Mouse (Mus musculus): ENCODE results near the gene Tnr. TPM values are rescaled to one million over a fixed set of nuclear protein-coding genes. Genes with fewer than 3 reads are reported as not detected.

The Tnr gene
- polyA plus RNA-seq, 1 experiment from 2014 or later = 0.69 TPM

DNA sequence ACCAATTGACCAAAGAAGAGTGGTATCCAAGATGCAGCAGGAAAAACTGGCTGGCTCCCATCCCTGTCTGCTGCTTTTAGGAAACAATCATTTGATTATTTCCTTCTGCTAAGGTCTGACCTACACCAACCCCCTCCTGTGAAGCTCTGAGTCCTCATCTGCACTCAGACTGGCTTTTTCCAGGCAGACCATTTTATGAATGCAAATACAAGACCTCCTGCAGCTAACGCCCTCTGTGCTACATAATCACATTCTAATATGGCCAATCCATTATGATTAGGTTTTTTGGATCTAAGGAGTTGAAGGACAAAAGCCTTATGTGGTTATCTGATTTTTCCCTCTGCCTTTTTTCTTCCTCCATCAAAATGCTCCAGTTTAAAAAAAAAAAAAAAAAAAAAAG, 342.1 kb downstream of the Tnr start:
- Histone ChIP-seq H3K27ac (no peak overlapping the region), H3K4me3 (replicated peaks) (no peak overlapping the region), H3K4me1 (no peaks in the 10 kb centered on the region), H3K36me3 (no peaks in the 10 kb centered on the region), H3K27me3 (replicated peaks) (no peaks in the 10 kb centered on the region), H3K4me2 (no peak overlapping the region), H3K9ac (no peak overlapping the region), H3K9me3 (no peaks in the 10 kb centered on the region)
- ATAC-seq (ENCODE audit: insufficient read depth, low FRiP score, low read depth) = no peak
- WGBS = 65% methylated on average over 1 of the region's 1 CpGs

DNA sequence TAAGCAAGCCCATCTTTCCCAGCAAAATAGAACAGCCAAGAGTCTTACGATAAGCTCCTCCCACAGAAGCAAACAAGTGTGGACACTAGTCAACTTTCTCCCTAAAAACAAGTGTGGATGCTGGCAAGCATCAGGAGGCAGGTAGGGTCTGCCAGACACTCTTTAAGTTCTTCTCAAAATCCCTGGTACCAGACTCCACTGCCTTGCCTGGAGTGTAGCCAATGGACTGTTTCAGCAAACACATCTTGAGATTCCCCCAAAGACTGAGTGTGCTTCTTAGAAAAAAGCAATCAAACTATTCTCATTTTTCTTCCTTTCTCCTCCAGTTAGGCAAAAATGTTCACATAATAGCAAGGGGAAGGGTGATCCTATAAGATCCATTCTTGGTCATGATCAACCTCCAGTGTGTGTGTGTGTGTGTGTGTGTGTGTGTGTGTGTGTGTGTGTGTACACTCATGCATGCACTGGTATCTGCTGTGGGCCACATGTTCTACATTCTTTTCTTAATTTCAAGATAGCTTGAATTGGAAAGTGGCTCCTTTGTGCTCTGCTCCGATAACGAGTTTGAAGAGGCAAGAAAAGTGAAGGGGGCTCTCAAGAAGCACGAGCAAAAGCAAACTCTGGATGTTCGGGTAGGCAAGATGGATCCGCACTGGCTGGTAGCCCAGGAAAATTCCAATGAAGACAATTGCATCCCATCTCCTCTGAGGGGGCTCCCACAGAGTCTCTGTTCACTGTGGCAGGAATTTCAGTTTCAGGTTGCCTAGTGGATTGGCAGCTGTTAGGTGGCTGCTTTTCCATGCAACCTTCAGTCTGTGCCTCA, 346.3 kb downstream of the Tnr start:
- H3K27me3 ChIP-seq (replicated peaks) = no peaks in the 10 kb centered on the region
- no peak overlapping the region for H3K4me3 ChIP-seq (replicated peaks)
- no peaks in the 10 kb centered on the region for H3K9me3 ChIP-seq
- 75% methylated on average over 6 of the region's 6 CpGs for WGBS
- no peak overlapping the region for H3K9ac ChIP-seq
- no peaks in the 10 kb centered on the region for H3K4me1 ChIP-seq
- H3K36me3 ChIP-seq = no peaks in the 10 kb centered on the region
- H3K4me2 ChIP-seq = no peak overlapping the region
- H3K27ac ChIP-seq = no peak overlapping the region
- ATAC-seq (ENCODE audit: insufficient read depth, low FRiP score, low read depth) = no peak

DNA sequence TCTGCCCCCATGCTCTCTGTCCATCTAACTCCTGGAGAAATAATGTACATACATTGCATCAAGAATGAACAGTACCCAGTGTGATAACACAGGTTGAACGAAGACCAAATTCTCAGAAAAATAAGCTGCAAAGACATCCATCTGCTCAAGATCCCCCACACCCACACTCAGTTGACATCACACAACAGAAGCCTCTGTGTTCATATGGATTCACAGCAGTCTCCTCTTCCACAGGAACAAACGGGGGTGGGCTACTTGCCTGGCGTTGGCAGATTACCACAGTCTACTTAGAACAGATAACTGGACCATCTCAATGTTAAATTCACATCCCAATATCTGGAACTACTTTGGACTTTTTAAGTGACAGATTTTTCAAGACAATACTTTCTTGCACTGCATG, 349.3 kb downstream of the Tnr start:
- Histone ChIP-seq H3K4me3 (replicated peaks) (no peak overlapping the region), H3K27ac (no peak overlapping the region), H3K36me3 (no peaks in the 10 kb centered on the region), H3K27me3 (replicated peaks) (no peaks in the 10 kb centered on the region), H3K9ac (no peak overlapping the region), H3K9me3 (no peaks in the 10 kb centered on the region), H3K4me2 (no peak overlapping the region), H3K4me1 (no peaks in the 10 kb centered on the region)
- no peak for ATAC-seq (ENCODE audit: insufficient read depth, low FRiP score, low read depth)
- WGBS = 82% methylated on average over 3 of the region's 3 CpGs

DNA sequence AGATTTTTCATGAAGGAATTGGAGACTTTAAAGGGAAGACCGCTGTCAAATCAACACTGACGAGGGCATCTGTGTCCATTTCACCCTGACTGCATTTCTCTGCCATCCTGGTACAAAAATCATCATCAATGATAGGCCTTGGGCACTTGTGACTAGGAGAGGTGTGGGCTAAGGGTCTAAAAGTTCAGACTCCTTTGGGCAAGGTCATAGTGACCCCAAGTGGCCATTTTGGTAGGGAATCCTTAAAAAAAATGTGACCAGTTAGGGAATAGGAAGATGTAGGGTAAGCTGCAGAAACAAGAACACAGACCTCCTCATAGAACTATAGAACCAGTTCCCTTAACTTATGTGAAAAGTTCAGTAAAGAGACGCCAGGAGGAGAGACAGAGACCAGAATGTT, 355.1 kb downstream of the Tnr start:
- Histone ChIP-seq H3K4me2 (no peak overlapping the region), H3K36me3 (no peaks in the 10 kb centered on the region), H3K9ac (no peak overlapping the region), H3K27me3 (replicated peaks) (no peaks in the 10 kb centered on the region), H3K4me3 (replicated peaks) (no peak overlapping the region), H3K9me3 (no peaks in the 10 kb centered on the region), H3K4me1 (no peaks in the 10 kb centered on the region), H3K27ac (no peak overlapping the region)
- 50% methylated on average over 3 of the region's 3 CpGs for WGBS
- no peak for ATAC-seq (ENCODE audit: insufficient read depth, low FRiP score, low read depth)

DNA sequence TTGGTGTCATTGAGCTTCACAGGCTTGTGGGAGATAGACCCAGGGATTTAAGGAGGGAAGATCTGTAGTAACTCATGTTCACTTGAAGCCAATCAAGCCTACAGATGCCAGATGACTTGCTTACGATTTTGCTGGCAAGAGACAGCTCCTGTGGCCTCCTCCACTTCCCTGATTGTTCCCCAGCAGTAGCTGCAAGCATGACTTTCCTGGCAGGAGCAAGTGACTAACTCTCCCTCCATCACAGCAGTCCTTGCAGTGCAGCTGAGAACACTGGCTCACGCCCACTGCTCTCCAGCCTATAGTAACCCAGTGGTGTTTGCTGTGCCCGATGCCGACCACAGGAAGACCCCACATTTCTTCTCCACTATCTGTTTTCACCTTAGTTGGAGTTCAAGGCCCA, 356.3 kb downstream of the Tnr start:
- no peaks in the 10 kb centered on the region for H3K9me3 ChIP-seq
- no peak overlapping the region for H3K4me2 ChIP-seq
- no peak overlapping the region for H3K9ac ChIP-seq
- 88% methylated on average over 4 of the region's 4 CpGs for WGBS
- no peaks in the 10 kb centered on the region for H3K27me3 ChIP-seq (replicated peaks)
- no peaks in the 10 kb centered on the region for H3K36me3 ChIP-seq
- H3K27ac ChIP-seq = no peak overlapping the region
- ATAC-seq (ENCODE audit: insufficient read depth, low FRiP score, low read depth) = no peak
- H3K4me3 ChIP-seq (replicated peaks) = no peak overlapping the region
- no peaks in the 10 kb centered on the region for H3K4me1 ChIP-seq

DNA sequence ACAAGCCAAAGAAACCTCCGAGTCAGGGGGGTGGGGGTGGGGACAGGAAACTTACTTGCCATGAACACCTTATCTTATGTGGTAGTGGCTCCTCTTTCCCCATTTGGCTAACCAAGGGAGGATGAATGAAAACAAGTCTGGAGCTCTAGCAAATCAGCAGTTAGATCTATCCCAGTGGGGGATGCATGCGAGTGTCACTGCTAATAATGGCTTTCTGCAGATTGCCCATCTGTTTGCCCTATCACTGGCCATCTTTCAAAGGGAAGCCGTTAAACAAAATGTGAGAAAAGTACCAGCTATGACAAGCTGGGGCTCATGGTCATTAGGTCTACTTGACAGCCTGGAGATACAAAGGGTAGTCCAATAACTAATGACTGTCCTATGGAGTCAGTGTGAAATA, 361.9 kb downstream of the Tnr start:
- no peak overlapping the region for H3K9ac ChIP-seq
- no peaks in the 10 kb centered on the region for H3K4me1 ChIP-seq
- H3K27me3 ChIP-seq (replicated peaks) = no peaks in the 10 kb centered on the region
- H3K4me2 ChIP-seq = no peak overlapping the region
- H3K9me3 ChIP-seq = no peaks in the 10 kb centered on the region
- H3K27ac ChIP-seq = no peak overlapping the region
- WGBS = 41% methylated on average over 3 of the region's 3 CpGs
- ATAC-seq (ENCODE audit: insufficient read depth, low FRiP score, low read depth) = no peak
- no peaks in the 10 kb centered on the region for H3K36me3 ChIP-seq
- H3K4me3 ChIP-seq (replicated peaks) = no peak overlapping the region

DNA sequence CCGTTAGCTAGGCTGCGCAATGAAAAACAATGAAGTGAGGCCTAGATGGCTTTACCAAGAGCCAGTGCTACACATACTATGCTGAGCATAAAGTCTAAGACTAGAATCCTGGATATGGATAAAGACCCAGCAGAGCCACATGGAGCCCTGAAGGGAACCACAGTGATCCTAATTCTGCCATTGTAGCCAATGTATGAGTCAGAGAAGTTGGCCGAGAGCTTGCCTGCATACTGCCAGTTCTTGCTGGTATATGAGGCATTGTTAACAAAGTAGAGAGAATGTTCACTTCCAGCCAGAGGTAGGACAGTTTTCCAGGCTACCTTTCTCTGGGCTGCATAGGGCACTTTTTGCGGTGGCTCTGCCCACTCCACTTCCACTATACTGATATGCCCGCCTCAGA, 365.0 kb downstream of the Tnr start:
- 90% methylated on average over 5 of the region's 5 CpGs for WGBS
- Histone ChIP-seq H3K27ac (no peak overlapping the region), H3K4me3 (replicated peaks) (no peak overlapping the region), H3K36me3 (no peaks in the 10 kb centered on the region), H3K27me3 (replicated peaks) (no peaks in the 10 kb centered on the region), H3K4me2 (no peak overlapping the region), H3K4me1 (no peaks in the 10 kb centered on the region), H3K9me3 (no peaks in the 10 kb centered on the region), H3K9ac (no peak overlapping the region)
- ATAC-seq (ENCODE audit: insufficient read depth, low FRiP score, low read depth) = no peak

DNA sequence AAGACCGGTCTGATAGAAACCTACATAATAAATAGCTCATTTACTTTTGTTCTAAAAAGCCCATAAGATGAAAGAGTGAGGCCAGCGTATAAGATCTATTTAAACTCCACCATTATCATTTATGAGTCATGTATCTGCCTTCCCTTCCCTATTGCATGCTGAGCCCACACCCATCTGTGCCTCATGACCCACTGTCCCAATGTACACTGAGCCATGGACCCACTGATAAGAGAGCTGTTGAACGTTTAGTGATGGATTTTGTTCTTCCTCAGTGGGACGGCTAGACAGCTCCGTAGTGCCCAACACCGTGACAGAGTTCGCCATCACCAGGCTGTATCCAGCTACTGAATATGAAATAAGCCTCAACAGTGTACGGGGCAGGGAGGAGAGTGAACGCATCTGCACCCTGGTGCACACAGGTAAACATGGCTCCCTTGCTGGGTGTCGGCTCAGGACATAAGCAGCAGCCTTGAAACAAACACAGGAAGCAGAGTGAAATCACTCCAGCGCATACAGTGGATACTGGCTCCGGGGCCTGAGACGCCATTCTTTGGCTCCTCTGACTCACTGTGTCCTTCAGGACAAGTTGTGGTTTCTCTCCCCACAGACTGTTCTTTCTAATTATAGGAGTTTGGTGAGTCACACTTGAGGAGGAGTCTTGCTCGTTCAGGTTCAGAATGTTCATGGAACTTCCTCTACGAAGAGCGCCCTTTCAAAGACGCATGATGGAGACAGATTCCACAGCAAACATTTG, 365.6 kb downstream of the Tnr start:
- H3K27me3 ChIP-seq (replicated peaks) = no peaks in the 10 kb centered on the region
- no peaks in the 10 kb centered on the region for H3K9me3 ChIP-seq
- H3K36me3 ChIP-seq = no peaks in the 10 kb centered on the region
- WGBS = 75% methylated on average over 17 of the region's 17 CpGs
- no peak overlapping the region for H3K4me3 ChIP-seq (replicated peaks)
- peak overlapping the region; percentile 8; the same call in 1 of the 2 replicates for H3K27ac ChIP-seq
- H3K4me1 ChIP-seq = no peaks in the 10 kb centered on the region
- no peak overlapping the region for H3K9ac ChIP-seq
- peak; percentile 47 for ATAC-seq (ENCODE audit: insufficient read depth, low FRiP score, low read depth)
- H3K4me2 ChIP-seq = no peak overlapping the region

DNA sequence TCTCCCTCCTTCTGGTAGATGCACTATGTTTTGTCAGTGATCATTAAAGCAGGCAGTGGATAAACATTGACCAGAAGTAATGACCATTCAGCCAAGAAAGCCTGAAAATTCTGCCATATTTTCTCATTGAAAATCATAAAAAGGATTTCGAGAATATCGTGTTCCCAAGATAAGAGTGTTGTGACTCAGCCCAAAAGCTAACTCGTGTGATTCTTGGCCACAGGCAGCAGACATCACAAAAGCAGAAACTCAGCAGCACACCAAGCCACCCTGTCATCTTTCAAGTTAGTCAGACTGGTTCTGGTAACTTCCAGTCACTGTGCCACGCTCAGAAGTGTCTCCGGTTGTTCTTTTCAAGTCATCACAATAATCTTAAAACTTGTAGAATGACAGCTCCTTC, 367.0 kb downstream of the Tnr start:
- no peak overlapping the region for H3K27ac ChIP-seq
- no peaks in the 10 kb centered on the region for H3K27me3 ChIP-seq (replicated peaks)
- no peaks in the 10 kb centered on the region for H3K9me3 ChIP-seq
- H3K4me1 ChIP-seq = no peaks in the 10 kb centered on the region
- H3K4me2 ChIP-seq = no peak overlapping the region
- H3K4me3 ChIP-seq (replicated peaks) = no peak overlapping the region
- WGBS = 77% methylated on average over 5 of the region's 5 CpGs
- H3K9ac ChIP-seq = no peak overlapping the region
- ATAC-seq (ENCODE audit: insufficient read depth, low FRiP score, low read depth) = no peak
- H3K36me3 ChIP-seq = no peaks in the 10 kb centered on the region

DNA sequence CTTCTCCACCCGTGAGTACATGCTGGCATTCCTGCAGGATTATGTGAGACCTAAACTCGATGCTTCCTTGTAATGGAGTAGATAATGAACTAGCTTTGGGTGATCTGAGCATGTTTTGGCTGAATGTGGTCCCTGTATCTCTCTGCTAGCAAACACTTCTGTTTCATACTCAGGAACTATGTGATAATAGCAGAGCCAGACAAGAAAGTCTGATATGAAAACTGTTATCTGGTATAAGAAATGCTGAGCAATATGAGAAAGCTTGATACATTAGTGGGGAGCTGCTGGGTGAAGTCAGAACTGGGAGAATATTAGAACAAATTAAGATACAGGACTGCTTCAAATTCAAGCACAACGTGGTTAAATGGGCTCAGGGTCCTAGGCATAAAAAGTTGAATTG, 371.5 kb downstream of the Tnr start:
- no peaks in the 10 kb centered on the region for H3K9me3 ChIP-seq
- no peaks in the 10 kb centered on the region for H3K36me3 ChIP-seq
- no peak overlapping the region for H3K4me2 ChIP-seq
- H3K27me3 ChIP-seq (replicated peaks) = no peaks in the 10 kb centered on the region
- no peak overlapping the region for H3K27ac ChIP-seq
- ATAC-seq (ENCODE audit: insufficient read depth, low FRiP score, low read depth) = no peak
- WGBS = 65% methylated on average over 3 of the region's 3 CpGs
- H3K4me1 ChIP-seq = no peaks in the 10 kb centered on the region
- no peak overlapping the region for H3K4me3 ChIP-seq (replicated peaks)
- no peak overlapping the region for H3K9ac ChIP-seq

DNA sequence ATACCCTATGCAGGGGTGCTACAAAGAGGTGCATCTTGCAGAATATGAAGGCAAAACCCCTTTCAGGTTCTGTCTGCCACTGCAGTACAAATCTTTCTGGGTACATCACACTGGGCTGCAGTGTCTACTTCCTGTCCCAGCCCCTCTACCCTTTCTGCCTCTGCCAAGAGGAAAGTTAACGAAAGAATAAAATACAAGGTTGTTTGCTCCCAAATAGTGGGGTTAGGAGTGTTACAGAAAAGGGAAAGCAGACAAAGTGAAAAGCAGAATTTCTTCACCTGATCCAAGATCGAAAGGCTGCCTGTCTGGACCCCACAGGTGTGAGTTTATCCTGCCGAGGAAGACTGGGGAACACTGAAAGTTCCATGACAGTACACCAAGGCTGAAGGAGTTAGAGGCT, 376.4 kb downstream of the Tnr start:
- 65% methylated on average over 3 of the region's 3 CpGs for WGBS
- no peak for ATAC-seq (ENCODE audit: insufficient read depth, low FRiP score, low read depth)
- no peak overlapping the region for H3K4me3 ChIP-seq (replicated peaks)
- H3K9ac ChIP-seq = no peak overlapping the region
- no peaks in the 10 kb centered on the region for H3K36me3 ChIP-seq
- H3K27ac ChIP-seq = no peak overlapping the region
- H3K4me2 ChIP-seq = no peak overlapping the region
- H3K27me3 ChIP-seq (replicated peaks) = no peaks in the 10 kb centered on the region
- no peaks in the 10 kb centered on the region for H3K9me3 ChIP-seq
- H3K4me1 ChIP-seq = no peaks in the 10 kb centered on the region

DNA sequence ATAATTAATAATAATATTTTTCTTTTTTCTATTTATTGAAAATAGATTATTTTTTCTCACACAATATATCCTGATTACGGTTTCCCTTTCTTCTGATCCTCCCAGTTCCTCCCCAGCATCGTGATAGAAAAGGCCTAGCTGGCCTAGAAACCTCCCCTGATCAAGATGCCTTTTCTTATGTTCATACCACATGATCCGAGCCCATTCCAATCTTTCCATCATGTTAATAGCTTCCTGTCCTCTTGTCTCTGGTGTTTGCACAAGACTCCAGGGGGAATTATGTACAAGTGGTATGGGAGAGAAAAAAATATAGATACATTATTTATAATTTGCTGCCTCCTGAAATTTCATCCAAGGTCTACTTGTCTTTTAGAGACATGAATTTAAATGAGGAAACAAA, 377.1 kb downstream of the Tnr start:
- no peak for ATAC-seq (ENCODE audit: insufficient read depth, low FRiP score, low read depth)
- WGBS = 41% methylated on average over 3 of the region's 3 CpGs
- H3K9ac ChIP-seq = no peak overlapping the region

More for the DNA sequence above, 377.1 kb downstream of the Tnr start:
- Histone ChIP-seq H3K27ac (no peak overlapping the region), H3K36me3 (no peaks in the 10 kb centered on the region), H3K4me2 (no peak overlapping the region), H3K4me3 (replicated peaks) (no peak overlapping the region), H3K27me3 (replicated peaks) (no peaks in the 10 kb centered on the region), H3K4me1 (no peaks in the 10 kb centered on the region), H3K9me3 (no peaks in the 10 kb centered on the region)

Data from stomach, embryonic 15.5 days (tissue).